Mouse (Mus musculus): Measurements from ENCODE around the gene Ppp1r12c. TPM values are rescaled to one million over a fixed set of nuclear protein-coding genes. Genes with fewer than 3 reads are reported as not detected.
"Not testable (repeated sequence)": the region's sequence is repeated elsewhere in the genome, so short reads cannot be mapped to it uniquely, and the experiment has no call there.

The Ppp1r12c gene
- polyA plus RNA-seq, 1 experiment: 293 TPM

DNA sequence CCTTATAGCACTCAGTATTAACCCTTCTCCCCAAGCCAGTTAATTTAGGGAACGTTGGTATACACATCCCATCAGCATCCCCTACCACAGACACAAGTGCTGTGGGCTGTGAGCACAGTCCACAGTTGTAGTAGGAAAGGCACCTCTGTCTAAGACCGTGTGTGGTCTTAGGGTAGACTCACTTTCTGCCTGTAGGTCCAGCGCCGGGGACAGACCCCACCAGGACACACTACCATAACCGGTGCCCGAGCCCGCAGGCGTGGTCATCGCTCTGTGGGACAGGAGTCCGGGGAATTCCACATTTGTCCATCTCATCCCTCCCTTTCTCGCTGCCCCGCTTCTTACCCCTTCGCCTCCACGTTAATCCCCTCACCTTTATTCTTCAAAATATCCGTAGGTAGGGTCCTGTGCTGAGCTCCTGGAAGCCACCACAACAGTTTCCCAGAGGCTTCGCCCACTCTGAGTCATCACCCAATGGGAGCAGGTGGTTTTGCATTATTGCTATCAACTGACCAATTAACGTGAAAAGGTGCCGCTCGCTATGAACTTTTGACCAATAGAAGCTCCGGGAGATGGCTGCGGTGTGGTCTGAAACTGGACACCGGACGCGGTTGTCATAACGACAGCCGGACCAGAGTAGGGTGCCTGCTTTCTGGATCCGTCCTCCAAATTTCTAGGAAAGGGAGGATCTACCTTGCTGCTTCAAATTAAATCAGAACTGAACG is 30.7 kb upstream of the Ppp1r12c start, which contains the start of gene Dnaaf3:
Gene Dnaaf3 (minus strand): TSS at position 449 of the 725 bp plus-strand sequence.
- peak within 1 kb of the TSS; percentile 23 for H3K4me3 ChIP-seq (ENCODE audit: insufficient read depth, low read length)
- peaks cover 8% of the 10 kb centered on the region for H3K4me1 ChIP-seq (ENCODE audit: control insufficient read depth, insufficient read depth, low read length)
- no peak within 1 kb of the TSS for H3K27ac ChIP-seq (ENCODE audit: insufficient read depth, low read depth, low read length)
- TF ChIP-seq POLR2A (IDR thresholded peaks at IDR 0.05; ENCODE audit: borderline replicate concordance, low read depth, low read length) (no peak), CTCF (IDR thresholded peaks at IDR 0.05; ENCODE audit: low read depth, low read length) (no peak)

GRCm38 (mm10) chr7:4530166-4530565 is 28.7 kb upstream of the Ppp1r12c start:
- H3K4me3 ChIP-seq (ENCODE audit: insufficient read depth, low read length); H3K27ac ChIP-seq (ENCODE audit: insufficient read depth, low read depth, low read length): not testable (repeated sequence)

DNA sequence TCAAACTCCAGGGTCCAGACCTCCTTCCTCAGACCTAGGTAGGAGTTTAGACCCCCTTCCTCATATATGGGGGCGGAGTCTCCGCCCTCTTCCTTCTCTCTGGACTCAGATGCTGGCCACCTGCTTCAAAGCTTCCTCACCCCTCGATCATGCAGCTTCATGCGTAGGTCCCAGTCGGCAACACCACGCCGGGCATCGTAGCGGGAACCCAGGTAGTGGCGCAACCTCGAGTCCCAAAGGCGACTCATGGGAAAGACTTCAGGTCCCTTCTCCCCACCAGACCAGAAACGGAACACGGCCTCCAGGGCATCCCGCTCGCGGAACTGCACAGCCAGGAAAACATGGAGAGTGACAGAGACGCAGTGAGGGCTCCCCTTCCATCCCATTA is 25.8 kb upstream of the Ppp1r12c start:
- Histone ChIP-seq H3K4me3 (ENCODE audit: insufficient read depth, low read length) (no peak overlapping the region; the same call in 1 of the 2 replicates), H3K4me1 (ENCODE audit: control insufficient read depth, insufficient read depth, low read length) (peaks cover 12% of the 10 kb centered on the region), H3K27ac (ENCODE audit: insufficient read depth, low read depth, low read length) (no peak overlapping the region)
- TF ChIP-seq POLR2A (IDR thresholded peaks at IDR 0.05; ENCODE audit: borderline replicate concordance, low read depth, low read length) (no peak), CTCF (IDR thresholded peaks at IDR 0.05; ENCODE audit: low read depth, low read length) (no peak)

More at GRCm38 (mm10) chr7:4530166-4530565, 28.7 kb upstream of the Ppp1r12c start:
- H3K4me1 ChIP-seq (ENCODE audit: control insufficient read depth, insufficient read depth, low read length): peaks cover 12% of the 10 kb centered on the region

- peaks cover 12% of the 10 kb centered on the region for H3K4me1 ChIP-seq (ENCODE audit: control insufficient read depth, insufficient read depth, low read length)
- peak overlapping the region; percentile 49 for H3K4me3 ChIP-seq (ENCODE audit: insufficient read depth, low read length)
- TF ChIP-seq POLR2A (IDR thresholded peaks at IDR 0.05; ENCODE audit: borderline replicate concordance, low read depth, low read length) (no peak), CTCF (IDR thresholded peaks at IDR 0.05; ENCODE audit: low read depth, low read length) (no peak)
- H3K27ac ChIP-seq (ENCODE audit: insufficient read depth, low read depth, low read length): peak overlapping the region; percentile 42
Measured at GRCm38 (mm10) chr7:4526341-4527301, 25.1 kb upstream of the Ppp1r12c start.

GRCm38 (mm10) chr7:4524212-4524922 is 22.9 kb upstream of the Ppp1r12c start, which contains the start of gene Tnni3:
TSS of gene Tnni3 (minus strand) at chr7:4524229.
- H3K4me3 ChIP-seq (ENCODE audit: insufficient read depth, low read length); H3K27ac ChIP-seq (ENCODE audit: insufficient read depth, low read depth, low read length): not testable (repeated sequence)
- TF ChIP-seq CTCF (IDR thresholded peaks at IDR 0.05; ENCODE audit: low read depth, low read length): peak; percentile 63
- H3K4me1 ChIP-seq (ENCODE audit: control insufficient read depth, insufficient read depth, low read length): peaks cover 12% of the 10 kb centered on the region

GRCm38 (mm10) chr7:4523205-4524130 is 22.0 kb upstream of the Ppp1r12c start:
- peaks cover 12% of the 10 kb centered on the region for H3K4me1 ChIP-seq (ENCODE audit: control insufficient read depth, insufficient read depth, low read length)
- no peak overlapping the region for H3K4me3 ChIP-seq (ENCODE audit: insufficient read depth, low read length)
- TF ChIP-seq CTCF (IDR thresholded peaks at IDR 0.05; ENCODE audit: low read depth, low read length) (no peak), POLR2A (IDR thresholded peaks at IDR 0.05; ENCODE audit: borderline replicate concordance, low read depth, low read length) (no peak)
- no peak overlapping the region for H3K27ac ChIP-seq (ENCODE audit: insufficient read depth, low read depth, low read length)

GRCm38 (mm10) chr7:4522292-4522691 is 20.8 kb upstream of the Ppp1r12c start:
- no peak for TF ChIP-seq POLR2A (IDR thresholded peaks at IDR 0.05; ENCODE audit: borderline replicate concordance, low read depth, low read length)
- no peak for TF ChIP-seq CTCF (IDR thresholded peaks at IDR 0.05; ENCODE audit: low read depth, low read length)
- no peak overlapping the region for H3K27ac ChIP-seq (ENCODE audit: insufficient read depth, low read depth, low read length)
- H3K4me1 ChIP-seq (ENCODE audit: control insufficient read depth, insufficient read depth, low read length): peaks cover 11% of the 10 kb centered on the region
- no peak overlapping the region for H3K4me3 ChIP-seq (ENCODE audit: insufficient read depth, low read length)

- Histone ChIP-seq H3K4me3 (ENCODE audit: insufficient read depth, low read length) (no peak overlapping the region), H3K4me1 (ENCODE audit: control insufficient read depth, insufficient read depth, low read length) (peaks cover 7% of the 10 kb centered on the region)
Measured at GRCm38 (mm10) chr7:4521231-4522003, 19.9 kb upstream of the Ppp1r12c start.

More at GRCm38 (mm10) chr7:4521231-4522003, 19.9 kb upstream of the Ppp1r12c start:
- H3K27ac ChIP-seq (ENCODE audit: insufficient read depth, low read depth, low read length): no peak overlapping the region
- TF ChIP-seq CTCF (IDR thresholded peaks at IDR 0.05; ENCODE audit: low read depth, low read length) (no peak), POLR2A (IDR thresholded peaks at IDR 0.05; ENCODE audit: borderline replicate concordance, low read depth, low read length) (no peak)
